In the genomic region with DNA sequence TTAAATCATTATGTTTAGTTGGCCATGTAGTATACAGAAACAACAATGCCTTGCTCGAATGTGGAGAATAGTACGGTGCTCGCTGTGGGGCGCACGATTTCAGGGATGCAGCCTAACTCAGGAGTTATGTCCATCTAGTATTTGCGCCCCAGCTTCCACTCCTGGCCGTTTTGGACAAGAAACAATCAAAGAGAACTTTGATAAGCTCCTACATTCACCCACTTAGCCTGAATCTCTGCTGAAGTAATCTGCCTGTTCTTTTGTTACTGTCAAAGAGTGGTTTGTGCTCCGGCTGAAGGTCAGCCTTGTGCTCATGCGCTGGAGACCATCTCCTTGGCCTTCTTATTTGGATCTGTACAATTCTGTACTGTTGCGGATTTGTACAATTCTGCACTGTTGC, we compare ENCODE assay signal across 18 mouse cellular contexts.
"Had no signal": no experiment of that assay in that cellular context is flagged by ENCODE, and none has a peak within 500 bp of the region (broad histone marks: within the 10 kb centered on the region; RNA-seq: fewer than 3 reads in every experiment).

No protein-coding gene starts in this region.

- DNase-seq: lung, adult 18-20 months; lung, embryonic 14.5 days; lung, postnatal 4 days; retina, postnatal 1 day; right cerebral cortex, adult 18-20 months; right cerebral cortex, postnatal 25 days; right cerebral cortex, postnatal 4 days; spleen, adult 18-20 months; thymus, adult 2 months; thymus, postnatal 25 days; thymus, postnatal 4 days had no signal

- H3K9ac ChIP-seq: liver, embryonic 14.5 days; lung, embryonic 14.5 days; midbrain, embryonic 13.5 days; midbrain, embryonic 15.5 days; neural tube, embryonic 13.5 days; neural tube, embryonic 15.5 days had no signal

- H3K9me3 ChIP-seq: midbrain, embryonic 10.5 days; midbrain, embryonic 13.5 days; midbrain, embryonic 15.5 days; neural tube, embryonic 13.5 days; neural tube, embryonic 15.5 days had no signal

- H3K4me2 ChIP-seq: lung, embryonic 14.5 days; midbrain, embryonic 13.5 days; midbrain, embryonic 15.5 days; neural tube, embryonic 13.5 days; neural tube, embryonic 15.5 days had no signal

- ATAC-seq: midbrain, embryonic 13.5 days; midbrain, embryonic 15.5 days had no signal

- H3K27ac ChIP-seq: liver, embryonic 14.5 days; midbrain, embryonic 10.5 days; midbrain, embryonic 13.5 days; midbrain, embryonic 15.5 days; neural tube, embryonic 13.5 days; neural tube, embryonic 15.5 days had no signal

- H3K27me3 ChIP-seq: midbrain, embryonic 13.5 days; midbrain, embryonic 15.5 days; neural tube, embryonic 13.5 days; neural tube, embryonic 15.5 days had no signal

- H3K4me3 ChIP-seq: midbrain, embryonic 10.5 days; midbrain, embryonic 13.5 days; midbrain, embryonic 15.5 days; myocyte; neural tube, embryonic 13.5 days; neural tube, embryonic 15.5 days had no signal

- H3K36me3 ChIP-seq: midbrain, embryonic 10.5 days; midbrain, embryonic 13.5 days; midbrain, embryonic 15.5 days; neural tube, embryonic 13.5 days; neural tube, embryonic 15.5 days had no signal
